Mouse (Mus musculus): ENCODE data around the gene Shisa5.

DNA sequence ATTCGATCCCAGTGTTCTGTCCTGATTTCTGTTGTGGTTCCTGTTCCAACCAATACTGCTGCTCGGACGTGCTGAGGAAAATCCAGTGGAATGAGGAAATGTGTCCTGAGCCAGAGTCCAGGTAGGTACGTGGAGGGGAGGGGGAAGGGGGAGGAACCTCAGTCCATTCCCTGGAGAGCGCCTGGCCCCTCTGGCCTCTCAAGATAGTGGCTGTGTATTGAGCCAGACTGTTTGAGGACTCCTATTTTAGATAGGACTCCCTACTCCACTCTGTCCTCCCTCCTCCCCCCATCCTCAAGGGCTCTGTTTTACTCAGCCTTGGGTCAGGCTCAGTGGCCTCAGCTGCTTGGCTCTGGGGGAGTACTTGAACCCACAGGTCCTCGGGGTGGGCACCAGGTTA is 2.5 kb downstream of the Shisa5 start:
- TF ChIP-seq ZC3H11A (IDR thresholded peaks at IDR 0.05; ENCODE audit: low read depth, low read length) (no peak), CTCF (conservative IDR thresholded peaks at IDR 0.05 in 1 of 2, IDR thresholded peaks at IDR 0.05 in 1 of 2; ENCODE audit: low read depth in 2 of 2, low read length in 2 of 2) (no peak), POLR2A (IDR thresholded peaks at IDR 0.05; ENCODE audit: low read depth, low read length) (no peak), MAZ (IDR thresholded peaks at IDR 0.05; ENCODE audit: low read depth, low read length) (no peak), KAT2A (IDR thresholded peaks at IDR 0.05; ENCODE audit: insufficient replicate concordance, low read length) (no peak), HCFC1 (IDR thresholded peaks at IDR 0.05; ENCODE audit: low read depth, low read length) (no peak), TCF12 (IDR thresholded peaks at IDR 0.05; ENCODE audit: low read depth, low read length) (no peak), MEF2A (IDR thresholded peaks at IDR 0.05; ENCODE audit: borderline replicate concordance, low read depth, low read length) (no peak), ETS1 (conservative IDR thresholded peaks at IDR 0.05; ENCODE audit: low read depth, low read length) (no peak), TBP (conservative IDR thresholded peaks at IDR 0.05; ENCODE audit: low read depth, low read length) (no peak), USF1 (IDR thresholded peaks at IDR 0.05; ENCODE audit: low read depth, low read length) (no peak), SMC3 (IDR thresholded peaks at IDR 0.05; ENCODE audit: low read depth, low read length) (no peak)
